Mouse (Mus musculus): ENCODE data around the gene Rbbp4.

DNA sequence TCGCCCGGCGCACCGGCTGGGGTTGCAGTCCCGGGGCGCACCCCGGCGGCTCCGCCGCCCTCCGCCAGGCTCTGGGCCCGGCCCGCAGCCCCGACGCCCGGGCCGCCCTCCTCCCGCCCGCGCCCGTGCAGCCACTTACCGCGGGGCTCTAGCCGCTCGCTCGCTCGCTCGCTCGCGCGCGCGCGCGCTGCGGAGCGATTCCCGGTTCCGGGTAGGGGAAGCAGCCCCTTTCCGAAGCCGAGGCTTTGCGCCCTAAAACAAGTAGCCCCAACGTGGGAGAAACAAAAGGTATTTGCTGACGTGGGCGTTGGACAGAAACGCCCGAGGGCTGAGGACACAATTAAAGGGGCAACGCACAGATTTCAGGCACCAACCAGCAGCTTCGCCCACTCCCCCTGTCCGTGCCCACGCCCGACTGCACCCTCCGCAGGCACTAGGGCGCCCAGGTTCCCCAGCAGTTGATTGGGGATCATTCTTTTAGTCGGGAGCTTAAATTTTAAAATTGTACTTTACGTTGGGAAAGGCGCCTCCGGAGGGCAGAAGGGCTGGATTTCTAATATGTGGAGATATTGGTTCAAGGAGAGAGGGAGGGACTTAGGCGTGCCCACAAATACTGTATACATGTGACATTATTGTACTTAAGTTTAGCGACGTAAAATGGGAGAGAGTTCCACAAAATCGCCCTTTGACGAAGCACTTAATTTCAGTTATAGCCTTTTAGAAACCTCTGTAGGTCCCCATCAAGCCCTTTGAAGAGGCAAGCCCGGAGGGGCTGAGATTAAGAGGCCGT is 42.6 kb upstream of the Rbbp4 start, which contains the start of gene Zbtb8a:
- peak; percentile 43 for TF ChIP-seq CTCF (IDR thresholded peaks at IDR 0.05; ENCODE audit: low read depth)
- TF ChIP-seq EP300 (optimal IDR thresholded peaks at IDR 0.05), result no peak
